ENCODE assay signal across 32 mouse cellular contexts in genomic region chr15:51265971-51266370, GRCm38 (mm10).
"Had no signal": no experiment of that assay in that cellular context is flagged by ENCODE, and none has a peak within 500 bp of the region (broad histone marks: within the 10 kb centered on the region; RNA-seq: fewer than 3 reads in every experiment).

No protein-coding gene starts in this region.

- ATAC-seq: liver, embryonic 12.5 days; liver, postnatal 0 days; lung, postnatal 0 days; midbrain, embryonic 13.5 days; midbrain, embryonic 15.5 days; midbrain, embryonic 16.5 days had no signal

- H3K9ac ChIP-seq: limb, embryonic 12.5 days; limb, embryonic 13.5 days; limb, embryonic 15.5 days; liver, embryonic 12.5 days; liver, embryonic 13.5 days; liver, embryonic 14.5 days; liver, embryonic 15.5 days; liver, postnatal 0 days; lung, embryonic 14.5 days; lung, embryonic 15.5 days; midbrain, embryonic 12.5 days; midbrain, embryonic 13.5 days; midbrain, embryonic 15.5 days; neural tube, embryonic 12.5 days had no signal

- H3K27ac ChIP-seq: limb, embryonic 10.5 days; limb, embryonic 12.5 days; limb, embryonic 13.5 days; limb, embryonic 15.5 days; liver, embryonic 12.5 days; liver, embryonic 13.5 days; liver, embryonic 14.5 days; liver, embryonic 15.5 days; lung, embryonic 15.5 days; macrophage; midbrain, embryonic 10.5 days; midbrain, embryonic 12.5 days; midbrain, embryonic 13.5 days; midbrain, embryonic 15.5 days; neural tube, embryonic 12.5 days had no signal

- H3K4me1 ChIP-seq: limb, embryonic 10.5 days; limb, embryonic 12.5 days; limb, embryonic 13.5 days; limb, embryonic 15.5 days; liver, embryonic 12.5 days; liver, embryonic 13.5 days; liver, embryonic 15.5 days; megakaryocyte, embryonic 14.5 days; midbrain, embryonic 10.5 days; midbrain, embryonic 12.5 days; midbrain, embryonic 13.5 days; midbrain, embryonic 15.5 days; neural tube, embryonic 12.5 days had no signal

- H3K4me2 ChIP-seq: limb, embryonic 12.5 days; limb, embryonic 13.5 days; limb, embryonic 15.5 days; liver, embryonic 11.5 days; liver, embryonic 12.5 days; liver, embryonic 13.5 days; liver, embryonic 15.5 days; lung, embryonic 14.5 days; lung, embryonic 15.5 days; midbrain, embryonic 11.5 days; midbrain, embryonic 12.5 days; midbrain, embryonic 13.5 days; midbrain, embryonic 15.5 days; neural tube, embryonic 12.5 days had no signal

- H3K36me3 ChIP-seq: limb, embryonic 10.5 days; limb, embryonic 12.5 days; limb, embryonic 13.5 days; limb, embryonic 15.5 days; liver, embryonic 12.5 days; liver, embryonic 13.5 days; liver, embryonic 15.5 days; lung, embryonic 15.5 days; midbrain, embryonic 10.5 days; midbrain, embryonic 12.5 days; midbrain, embryonic 13.5 days; midbrain, embryonic 15.5 days; neural tube, embryonic 12.5 days had no signal

- DNase-seq: left cerebral cortex, postnatal 4 days; liver; liver, embryonic 13.5 days; liver, postnatal 0 days; lung, adult 18-20 months; lung, adult 2 months; lung, embryonic 14.5 days; lung, postnatal 10 days; lung, postnatal 14 days; lung, postnatal 36 days; lung, postnatal 4 days; midbrain, embryonic 14.5 days had no signal

- H3K27me3 ChIP-seq: limb, embryonic 12.5 days; limb, embryonic 13.5 days; limb, embryonic 15.5 days; liver, embryonic 12.5 days; liver, embryonic 13.5 days; liver, embryonic 15.5 days; lung, embryonic 15.5 days; megakaryocyte, embryonic 14.5 days; midbrain, embryonic 12.5 days; midbrain, embryonic 13.5 days; midbrain, embryonic 15.5 days; neural tube, embryonic 12.5 days had no signal

- H3K4me3 ChIP-seq: limb, embryonic 10.5 days; limb, embryonic 12.5 days; limb, embryonic 13.5 days; limb, embryonic 15.5 days; liver, embryonic 12.5 days; liver, embryonic 13.5 days; liver, embryonic 15.5 days; lung, embryonic 15.5 days; megakaryocyte, embryonic 14.5 days; midbrain, embryonic 10.5 days; midbrain, embryonic 12.5 days; midbrain, embryonic 13.5 days; midbrain, embryonic 15.5 days; myocyte; neural tube, embryonic 12.5 days had no signal

- H3K9me3 ChIP-seq: limb, embryonic 10.5 days; limb, embryonic 12.5 days; limb, embryonic 13.5 days; limb, embryonic 15.5 days; liver, embryonic 12.5 days; liver, embryonic 15.5 days; lung, embryonic 15.5 days; megakaryocyte, embryonic 14.5 days; midbrain, embryonic 10.5 days; midbrain, embryonic 12.5 days; midbrain, embryonic 13.5 days; midbrain, embryonic 15.5 days; neural tube, embryonic 12.5 days had no signal
